Comparison of ENCODE assay signal across 15 mouse cellular contexts in the genomic region with DNA sequence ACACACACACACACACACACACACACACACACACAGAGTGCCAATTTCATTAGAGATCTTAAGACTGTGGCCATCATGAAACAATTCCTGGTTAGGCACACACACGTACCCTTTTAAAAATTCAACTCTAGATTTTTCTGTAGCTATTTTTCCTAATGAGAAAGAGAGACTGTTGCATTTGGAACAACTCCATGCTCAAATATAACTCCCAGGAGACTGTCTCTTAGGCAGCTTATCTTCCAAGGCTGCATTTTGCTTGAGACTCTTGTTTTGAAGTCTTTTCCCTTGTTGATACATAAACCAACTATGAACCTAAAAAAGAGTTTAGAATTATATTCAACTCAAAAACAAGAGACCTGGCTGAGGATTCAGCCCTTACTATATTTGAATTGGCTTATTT.
"Had no signal": no experiment of that assay in that cellular context is flagged by ENCODE, and none has a peak within 500 bp of the region (broad histone marks: within the 10 kb centered on the region; RNA-seq: fewer than 3 reads in every experiment).

No protein-coding gene starts in this region.

- H3K36me3 ChIP-seq: limb, embryonic 10.5 days; liver, embryonic 15.5 days; midbrain, embryonic 10.5 days; neural tube, embryonic 15.5 days had no signal

- H3K27ac ChIP-seq: limb, embryonic 10.5 days; liver, embryonic 15.5 days; midbrain, embryonic 10.5 days; neural tube, embryonic 15.5 days had no signal

- H3K4me3 ChIP-seq: limb, embryonic 10.5 days; liver, embryonic 15.5 days; midbrain, embryonic 10.5 days; myocyte; neural tube, embryonic 15.5 days had no signal

- DNase-seq: kidney, adult 9 months; kidney, postnatal 14 days; lung, adult 2 months; lung, postnatal 36 days; midbrain, embryonic 14.5 days; right cerebral cortex, adult 18-20 months; right cerebral cortex, postnatal 25 days; thymus, postnatal 36 days had no signal

- ATAC-seq: lung, postnatal 0 days had no signal

- H3K9ac ChIP-seq: liver, embryonic 15.5 days; neural tube, embryonic 15.5 days had no signal

- H3K9me3 ChIP-seq: limb, embryonic 10.5 days; liver, embryonic 15.5 days; midbrain, embryonic 10.5 days; neural tube, embryonic 15.5 days had no signal

- H3K4me2 ChIP-seq: liver, embryonic 11.5 days; liver, embryonic 15.5 days; neural tube, embryonic 15.5 days had no signal

- H3K27me3 ChIP-seq: liver, embryonic 15.5 days; neural tube, embryonic 15.5 days had no signal
